Comparison of ENCODE assay signal across 27 mouse cellular contexts in the genomic region with DNA sequence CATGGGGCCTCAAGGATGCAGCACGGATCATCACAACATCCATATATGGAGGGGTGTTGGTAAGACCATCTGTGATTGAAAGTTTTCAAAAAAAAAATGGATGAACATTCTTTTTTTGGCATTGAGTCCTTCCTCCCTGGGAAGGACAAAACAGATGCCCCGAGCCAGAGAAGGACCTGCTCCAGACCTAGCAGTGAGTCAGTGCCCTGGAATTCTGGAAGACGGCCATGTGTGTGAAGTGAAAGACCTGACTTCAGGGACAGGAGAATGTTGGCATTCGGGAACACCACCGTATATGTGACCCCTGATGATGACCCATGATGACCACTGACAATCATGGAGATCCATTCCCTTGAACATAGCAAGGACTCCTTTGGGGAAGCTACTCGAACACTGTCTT. TPM values are rescaled to one million over a fixed set of nuclear protein-coding genes. Genes with fewer than 3 reads are reported as not detected.
DNase-seq lines count a peak whose midpoint lies in the region; ATAC-seq lines count a peak whose summit lies in the region.
"Had no signal": no experiment of that assay in that cellular context is flagged by ENCODE, and none has a peak within 500 bp of the region (broad histone marks: within the 10 kb centered on the region; RNA-seq: fewer than 3 reads in every experiment).

No protein-coding gene starts in this region.

- H3K27me3 ChIP-seq in heart, embryonic 15.5 days, result no peaks in the 10 kb centered on the region
- H3K27me3 ChIP-seq: CH12.LX; embryonic facial prominence, embryonic 12.5 days; forebrain, embryonic 13.5 days; limb, embryonic 13.5 days; liver, embryonic 13.5 days; midbrain, embryonic 13.5 days had no signal

- H3K4me1 ChIP-seq in heart, embryonic 15.5 days (replicated peaks), result peaks cover 6% of the 10 kb centered on the region
- H3K4me1 ChIP-seq: embryonic facial prominence, embryonic 12.5 days; forebrain, embryonic 13.5 days; limb, embryonic 13.5 days; liver, embryonic 13.5 days had no signal

- ATAC-seq in heart, embryonic 15.5 days (replicated peaks; ENCODE audit: insufficient number of reproducible peaks, insufficient read depth, low FRiP score, low read depth), result no peak
- ATAC-seq in erythroblast, adult 5-6 weeks (replicated peaks; ENCODE audit: low FRiP score, poor library complexity, severe bottlenecking), result no peak
- ATAC-seq: forebrain, embryonic 13.5 days; hindbrain, postnatal 0 days; intestine, embryonic 16.5 days; midbrain, embryonic 13.5 days had no signal

- H3K4me2 ChIP-seq in heart, embryonic 15.5 days, result no peak overlapping the region
- H3K4me2 ChIP-seq: embryonic facial prominence, embryonic 12.5 days; forebrain, embryonic 13.5 days; limb, embryonic 13.5 days; liver, embryonic 13.5 days; midbrain, embryonic 13.5 days had no signal

- no peak overlapping the region for H3K9ac ChIP-seq in heart, embryonic 15.5 days
- H3K9ac ChIP-seq: embryonic facial prominence, embryonic 12.5 days; forebrain, embryonic 13.5 days; limb, embryonic 13.5 days; liver, embryonic 13.5 days; midbrain, embryonic 13.5 days had no signal

- no peaks in the 10 kb centered on the region for H3K9me3 ChIP-seq in heart, embryonic 15.5 days (replicated peaks)
- H3K9me3 ChIP-seq: embryonic facial prominence, embryonic 12.5 days; forebrain, embryonic 13.5 days; G1E; limb, embryonic 13.5 days; liver, embryonic 13.5 days; megakaryocyte, embryonic 14.5 days; midbrain, embryonic 13.5 days had no signal

- peak; percentile 20 for DNase-seq in cerebellum, postnatal 10 days
- no peak for DNase-seq in cerebellum, postnatal 14 days
- DNase-seq in heart, adult 11 months, result no peak
- DNase-seq in adrenal gland, postnatal 25 days, result peak; percentile 26
- peak; percentile 69 for DNase-seq in heart, postnatal 4 days
- no peak for DNase-seq in spleen, postnatal 10 days (ENCODE audit: low spot score in 2 of 2)
- DNase-seq: B cell, adult 2 months; cerebellum, adult 11-12 months; cerebellum, postnatal 25 days; gastrocnemius, adult 2 months; kidney, adult 9 months; kidney, postnatal 36 days; layer of hippocampus, postnatal 36 days; liver, embryonic 13.5 days; lung, adult 2 months had no signal

- H3K4me3 ChIP-seq in heart, embryonic 15.5 days, result no peak overlapping the region
- H3K4me3 ChIP-seq: embryonic facial prominence, embryonic 12.5 days; erythroblast, embryonic 14.5 days; forebrain, embryonic 13.5 days; gastrocnemius, adult 2 months; limb, embryonic 13.5 days; liver, embryonic 13.5 days; megakaryocyte, embryonic 14.5 days; midbrain, embryonic 13.5 days had no signal

- WGBS in heart, embryonic 15.5 days, result 40% methylated on average over 6 of the region's 6 CpGs

- H3K27ac ChIP-seq in heart, embryonic 15.5 days, result peak overlapping the region; percentile 45
- H3K27ac ChIP-seq: embryonic facial prominence, embryonic 12.5 days; forebrain, embryonic 13.5 days; gastrocnemius, adult 2 months; hindbrain, postnatal 0 days; limb, embryonic 13.5 days; liver, embryonic 13.5 days; midbrain, embryonic 13.5 days had no signal

- H3K36me3 ChIP-seq in heart, embryonic 15.5 days, result no peaks in the 10 kb centered on the region
- H3K36me3 ChIP-seq: embryonic facial prominence, embryonic 12.5 days; G1E; limb, embryonic 13.5 days; liver, embryonic 13.5 days; midbrain, embryonic 13.5 days had no signal

RNA-seq across cellular contexts. Expression of a gene that starts 9.7 kb away (rescaled TPM):
- 78.9 and 82.5 TPM in 2 replicates for polyA plus RNA-seq in heart, embryonic 15.5 days (2015; fragmentation: Nextera tagmentation; extraction: Ambion mirVana)
- total RNA-seq in adrenal gland, postnatal 25 days (2021), result 14.8 and 19.4 TPM in 2 replicates
- 100 to 1,000 TPM; 261 to 315 TPM for total RNA-seq in heart, postnatal 4 days (2021)
- 22.2 and 62.3 TPM in 2 replicates for total RNA-seq in erythroblast, adult 5-6 weeks (2015; ENCODE audit: low replicate concordance)
- 11.2 and 12.1 TPM in 2 replicates for total RNA-seq in erythroblast, adult 5-6 weeks (2017; ENCODE audit: low replicate concordance)
- polyA plus RNA-seq: G1E had no signal

RNA-seq across cellular contexts. Expression of a gene that starts 15.5 kb away (rescaled TPM):
- polyA plus RNA-seq in heart, embryonic 15.5 days (2015; fragmentation: Nextera tagmentation; extraction: Ambion mirVana), result 51.1 and 56.1 TPM in 2 replicates
- 24.0 and 30.6 TPM in 2 replicates for total RNA-seq in adrenal gland, postnatal 25 days (2021)
- 10 to 100 TPM; 78.3 to 79.5 TPM for total RNA-seq in heart, postnatal 4 days (2021)
- 8.3 and 9.6 TPM in 2 replicates for total RNA-seq in erythroblast, adult 5-6 weeks (2015; ENCODE audit: low replicate concordance)
- 5.2 and 9.3 TPM in 2 replicates for total RNA-seq in erythroblast, adult 5-6 weeks (2017; ENCODE audit: low replicate concordance)
- polyA plus RNA-seq: G1E had no signal

Comparison
In these comparisons a context has a peak if more than half of its experiments do, and no peak if none do; other contexts are left out.
1. DNase-seq: peak in cerebellum, postnatal 10 days (2 of 2), adrenal gland, postnatal 25 days (single experiment) and heart, postnatal 4 days (single experiment); none in cerebellum, postnatal 14 days (0 of 2), heart, adult 11 months (single experiment) and spleen, postnatal 10 days (0 of 2).
2. RNA of a gene that starts 9.7 kb away (total RNA-seq): 261 to 315 TPM in heart, postnatal 4 days; 11.2 to 62.3 TPM in erythroblast, adult 5-6 weeks and 14.8 to 19.4 TPM in adrenal gland, postnatal 25 days; every median in the first group is over 4 times any median in the second.